Mouse (Mus musculus): ENCODE results near the gene Asap3. TPM values are rescaled to one million over a fixed set of nuclear protein-coding genes. Genes with fewer than 3 reads are reported as not detected.

Asap3 gene
- polyA plus RNA-seq, 1 experiment from 2014 or later: 4.8 TPM

DNA sequence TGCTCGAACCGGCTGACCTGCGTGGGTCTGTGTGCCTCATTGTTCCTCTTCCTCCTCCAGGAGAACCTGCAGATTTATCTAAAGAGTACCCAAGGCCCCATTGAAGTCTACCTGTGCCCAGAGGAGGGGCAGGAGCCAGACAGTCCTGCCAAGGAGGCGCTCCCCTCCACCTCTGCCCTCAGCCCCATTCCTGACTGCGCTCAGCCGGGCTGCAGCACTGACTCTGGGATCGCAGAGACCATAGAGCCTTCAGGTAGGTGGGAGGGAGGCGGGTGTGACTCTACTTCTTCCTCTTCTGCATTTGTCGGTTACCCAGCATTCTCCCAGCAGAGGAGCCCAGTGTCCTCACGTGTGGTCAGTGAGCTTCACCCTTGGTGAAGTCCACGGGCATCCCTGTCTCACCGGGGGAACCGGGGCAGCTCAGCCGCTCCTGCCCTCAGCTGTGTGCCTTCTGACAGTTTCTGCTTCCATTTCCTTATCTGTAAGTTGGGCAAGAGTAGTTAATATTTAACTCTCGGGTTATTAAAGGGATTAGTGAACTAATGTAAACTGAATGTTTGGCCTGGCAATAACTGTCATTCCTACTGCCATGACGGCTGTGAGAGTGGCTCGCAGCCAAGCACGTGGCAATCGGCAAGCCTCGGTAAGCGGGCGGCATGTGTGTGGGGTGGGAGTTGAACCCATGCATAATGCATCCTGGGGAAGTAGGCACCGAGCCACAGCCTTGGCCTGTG is 19.3 kb upstream of the Asap3 start:
- Histone ChIP-seq H3K27ac (ENCODE audit: low read depth) (peak overlapping the region; percentile 68), H3K4me1 (ENCODE audit: insufficient read depth) (peaks cover 35% of the 10 kb centered on the region), H3K9ac (replicated peaks) (peak overlapping the region; percentile 45), H3K9me3 (ENCODE audit: low read length) (no peaks in the 10 kb centered on the region), H3K27me3 (ENCODE audit: insufficient read depth, low read length) (no peaks in the 10 kb centered on the region), H3K36me3 (replicated peaks; ENCODE audit: insufficient read depth, low read length) (peaks cover 85% of the 10 kb centered on the region), H3K4me3 (ENCODE audit: low read depth, low read length) (peak overlapping the region; percentile 19), H3K4me2 (ENCODE audit: low read depth, low read length) (peak overlapping the region; percentile 65)
- DNase-seq (peak; percentile 68), ATAC-seq (peak; percentile 40)
- WGBS (ENCODE audit: insufficient replicate concordance): 66% methylated on average over 23 of the region's 23 CpGs
- TF ChIP-seq EP300 (IDR thresholded peaks at IDR 0.05; ENCODE audit: low read depth) (no peak), CTCF (IDR thresholded peaks at IDR 0.05; ENCODE audit: low read depth) (no peak)

- ATAC-seq: peak; percentile 22
- TF ChIP-seq EP300 (IDR thresholded peaks at IDR 0.05; ENCODE audit: low read depth) (no peak), CTCF (IDR thresholded peaks at IDR 0.05; ENCODE audit: low read depth) (peak; percentile 69)
- Histone ChIP-seq H3K4me2 (ENCODE audit: low read depth, low read length) (no peak overlapping the region), H3K9me3 (ENCODE audit: low read length) (no peaks in the 10 kb centered on the region), H3K27me3 (ENCODE audit: insufficient read depth, low read length) (no peaks in the 10 kb centered on the region), H3K36me3 (replicated peaks; ENCODE audit: insufficient read depth, low read length) (peaks cover 89% of the 10 kb centered on the region), H3K27ac (ENCODE audit: low read depth) (peak overlapping the region; percentile 93), H3K9ac (replicated peaks) (0 out of 2 replicates have a peak overlapping the region, but pooled peaks have one; percentile 17), H3K4me1 (ENCODE audit: insufficient read depth) (peaks cover 35% of the 10 kb centered on the region), H3K4me3 (ENCODE audit: low read depth, low read length) (no peak overlapping the region)
- WGBS (ENCODE audit: insufficient replicate concordance): 78% methylated on average over 6 of the region's 6 CpGs
- DNase-seq: peak; percentile 62
Measured at GRCm38 (mm10) chr4:136188973-136189737, 17.0 kb upstream of the Asap3 start.

GRCm38 (mm10) chr4:136189912-136190311 is 16.3 kb upstream of the Asap3 start:
- Histone ChIP-seq H3K4me2 (ENCODE audit: low read depth, low read length) (peak overlapping the region; percentile 39; the same call in 1 of the 2 replicates), H3K27ac (ENCODE audit: low read depth) (peak overlapping the region; percentile 93), H3K27me3 (ENCODE audit: insufficient read depth, low read length) (no peaks in the 10 kb centered on the region), H3K9me3 (ENCODE audit: low read length) (no peaks in the 10 kb centered on the region), H3K36me3 (replicated peaks; ENCODE audit: insufficient read depth, low read length) (peaks cover 90% of the 10 kb centered on the region), H3K4me1 (ENCODE audit: insufficient read depth) (peaks cover 35% of the 10 kb centered on the region), H3K4me3 (ENCODE audit: low read depth, low read length) (no peak overlapping the region), H3K9ac (replicated peaks) (peak overlapping the region; percentile 66)
- peak; percentile 95 for ATAC-seq
- TF ChIP-seq CTCF (IDR thresholded peaks at IDR 0.05; ENCODE audit: low read depth) (no peak), EP300 (IDR thresholded peaks at IDR 0.05; ENCODE audit: low read depth) (peak; percentile 83)
- WGBS (ENCODE audit: insufficient replicate concordance): 50% methylated on average over 8 of the region's 8 CpGs
- DNase-seq: peak; percentile 85

- Histone ChIP-seq H3K27ac (ENCODE audit: low read depth) (peak overlapping the region; percentile 18; the same call in 1 of the 2 replicates), H3K27me3 (ENCODE audit: insufficient read depth, low read length) (no peaks in the 10 kb centered on the region), H3K36me3 (replicated peaks; ENCODE audit: insufficient read depth, low read length) (peaks cover 65% of the 10 kb centered on the region), H3K4me1 (ENCODE audit: insufficient read depth) (peaks cover 13% of the 10 kb centered on the region), H3K9me3 (ENCODE audit: low read length) (no peaks in the 10 kb centered on the region), H3K9ac (replicated peaks) (no peak overlapping the region), H3K4me2 (ENCODE audit: low read depth, low read length) (no peak overlapping the region), H3K4me3 (ENCODE audit: low read depth, low read length) (no peak overlapping the region)
- 90% methylated on average over 3 of the region's 3 CpGs for WGBS (ENCODE audit: insufficient replicate concordance)
- ATAC-seq (no peak), DNase-seq (no peak)
- no peak for TF ChIP-seq EP300 (IDR thresholded peaks at IDR 0.05; ENCODE audit: low read depth)
- TF ChIP-seq CTCF (IDR thresholded peaks at IDR 0.05; ENCODE audit: low read depth): no peak
Measured at GRCm38 (mm10) chr4:136193571-136193970, 12.6 kb upstream of the Asap3 start.

DNA sequence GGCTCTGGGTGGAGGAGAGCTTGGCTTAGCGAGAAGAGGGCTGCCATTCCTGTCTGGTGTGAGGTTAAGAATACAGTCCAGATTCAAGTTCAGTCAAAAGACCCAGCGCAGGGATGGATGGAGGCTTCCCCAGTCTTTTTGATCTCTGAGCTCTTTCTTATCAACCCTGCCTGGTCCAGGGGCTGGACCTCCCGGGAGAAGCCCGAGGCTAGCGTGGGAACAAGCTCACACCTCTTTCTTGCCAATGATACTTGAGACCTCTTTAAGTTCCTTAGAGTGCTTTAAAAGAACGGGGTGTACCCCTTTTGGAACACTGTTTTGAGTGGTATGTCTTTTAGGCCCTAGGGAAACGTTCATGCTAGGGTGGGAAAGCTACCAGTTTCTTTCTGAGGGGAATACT is 11.1 kb upstream of the Asap3 start:
- ATAC-seq (no peak), DNase-seq (no peak)
- no peak overlapping the region for H3K4me2 ChIP-seq (ENCODE audit: low read depth, low read length)
- H3K4me1 ChIP-seq (ENCODE audit: insufficient read depth): peaks cover 12% of the 10 kb centered on the region
- TF ChIP-seq CTCF (IDR thresholded peaks at IDR 0.05; ENCODE audit: low read depth) (no peak), EP300 (IDR thresholded peaks at IDR 0.05; ENCODE audit: low read depth) (no peak)
- no peak overlapping the region for H3K27ac ChIP-seq (ENCODE audit: low read depth)
- no peaks in the 10 kb centered on the region for H3K27me3 ChIP-seq (ENCODE audit: insufficient read depth, low read length)
- whole genome bisulfite sequencing (ENCODE audit: insufficient replicate concordance): 67% methylated on average over 7 of the region's 7 CpGs
- no peak overlapping the region for H3K4me3 ChIP-seq (ENCODE audit: low read depth, low read length)
- H3K36me3 ChIP-seq (replicated peaks; ENCODE audit: insufficient read depth, low read length): peaks cover 59% of the 10 kb centered on the region
- no peaks in the 10 kb centered on the region for H3K9me3 ChIP-seq (ENCODE audit: low read length)
- H3K9ac ChIP-seq (replicated peaks): no peak overlapping the region

DNA sequence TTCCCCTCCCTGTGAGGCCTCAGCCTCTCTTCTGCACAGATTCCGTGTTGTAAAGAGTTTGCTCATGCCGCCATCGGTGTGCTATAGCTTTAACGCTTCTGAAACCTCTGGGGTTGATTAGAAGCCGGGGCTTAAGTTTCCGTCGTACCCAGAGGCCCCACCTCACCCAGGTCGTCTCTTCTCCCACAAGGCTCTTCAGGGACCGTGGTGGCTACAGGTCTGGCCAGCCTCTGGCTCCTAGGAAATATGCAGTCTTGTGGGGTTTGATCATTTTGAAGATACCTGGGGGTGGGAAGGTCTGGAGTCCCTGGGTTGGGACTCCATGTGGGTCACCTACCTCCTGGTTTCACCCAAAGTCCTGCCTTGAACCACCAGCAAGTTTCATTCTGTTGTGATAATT is 10.5 kb upstream of the Asap3 start:
- Histone ChIP-seq H3K4me2 (ENCODE audit: low read depth, low read length) (no peak overlapping the region), H3K4me1 (ENCODE audit: insufficient read depth) (peaks cover 6% of the 10 kb centered on the region), H3K9ac (replicated peaks) (no peak overlapping the region), H3K27ac (ENCODE audit: low read depth) (no peak overlapping the region), H3K4me3 (ENCODE audit: low read depth, low read length) (no peak overlapping the region), H3K36me3 (replicated peaks; ENCODE audit: insufficient read depth, low read length) (peaks cover 53% of the 10 kb centered on the region), H3K27me3 (ENCODE audit: insufficient read depth, low read length) (no peaks in the 10 kb centered on the region), H3K9me3 (ENCODE audit: low read length) (no peaks in the 10 kb centered on the region)
- 84% methylated on average over 9 of the region's 9 CpGs for WGBS (ENCODE audit: insufficient replicate concordance)
- ATAC-seq: no peak
- TF ChIP-seq EP300 (IDR thresholded peaks at IDR 0.05; ENCODE audit: low read depth) (no peak), CTCF (IDR thresholded peaks at IDR 0.05; ENCODE audit: low read depth) (no peak)
- DNase-seq: no peak

All from liver, postnatal 0 days (tissue).